Mouse (Mus musculus): Measurements from ENCODE around the gene Poldip2. TPM values are rescaled to one million over a fixed set of nuclear protein-coding genes. Genes with fewer than 3 reads are reported as not detected.

The Poldip2 gene
- polyA plus RNA-seq, 1 experiment = 111 TPM

DNA sequence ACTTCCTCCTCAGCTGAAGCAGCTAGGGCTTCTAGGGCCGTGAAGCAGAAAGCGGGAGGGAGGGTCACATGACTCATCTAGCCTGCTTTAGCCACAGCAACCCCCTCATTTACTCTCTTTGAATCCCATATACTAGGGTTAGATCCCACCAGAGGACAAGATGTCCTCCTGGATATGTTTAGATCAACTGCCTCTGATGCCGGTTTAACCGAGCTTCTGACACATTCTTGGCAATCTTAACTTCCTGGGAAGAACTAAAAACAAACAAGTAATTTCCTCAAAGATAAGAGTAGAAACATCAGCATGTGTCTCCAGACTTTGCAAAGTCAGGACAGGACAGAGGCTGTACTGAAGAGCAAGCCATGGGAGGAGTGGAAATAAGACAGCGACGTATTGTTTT, 54.8 kb downstream of the Poldip2 start:
- no peak for TF ChIP-seq FOSL1 (IDR thresholded peaks at IDR 0.05; ENCODE audit: insufficient read depth, low read length, poor library complexity, severe bottlenecking)
- peak; percentile 48 for TF ChIP-seq USF1 (IDR thresholded peaks at IDR 0.05; ENCODE audit: low read depth)
- Histone ChIP-seq H3K36me3 (ENCODE audit: control insufficient read depth, insufficient read depth) (peaks cover 37% of the 10 kb centered on the region), H3K27me3 (ENCODE audit: control insufficient read depth, insufficient read depth, insufficient read length) (no peaks in the 10 kb centered on the region), H3K4me3 (ENCODE audit: insufficient read depth, poor library complexity, severe bottlenecking) (no peak overlapping the region), H3ac (ENCODE audit: control insufficient read depth, insufficient read length, low read depth) (no peak overlapping the region), H3K79me3 (ENCODE audit: low read depth) (no peaks in the 10 kb centered on the region), H3K79me2 (ENCODE audit: control insufficient read depth, insufficient read depth) (no peaks in the 10 kb centered on the region)

DNA sequence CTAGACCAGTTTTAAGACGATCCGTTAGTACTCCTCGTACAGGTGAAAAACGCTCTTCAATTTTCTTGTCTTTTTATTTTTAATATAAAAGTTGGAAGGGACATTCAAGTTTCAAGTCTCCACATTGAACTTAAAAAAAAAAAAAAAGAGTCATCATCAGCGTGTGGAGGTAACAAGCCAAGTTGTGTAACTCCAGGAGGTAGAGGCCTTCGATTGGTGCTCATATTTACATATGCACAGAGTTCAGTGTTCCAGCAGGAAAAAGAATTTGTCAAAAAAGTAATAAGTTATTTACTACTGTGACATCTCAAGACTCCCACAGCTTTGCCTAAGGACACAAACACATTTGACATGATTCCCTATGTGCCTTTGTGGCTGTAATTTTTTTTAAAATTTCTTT, 55.6 kb downstream of the Poldip2 start:
- H3K27me3 ChIP-seq (ENCODE audit: control insufficient read depth, insufficient read depth, insufficient read length) = no peaks in the 10 kb centered on the region
- no peak overlapping the region for H3ac ChIP-seq (ENCODE audit: control insufficient read depth, insufficient read length, low read depth)
- H3K36me3 ChIP-seq (ENCODE audit: control insufficient read depth, insufficient read depth) = peaks cover 40% of the 10 kb centered on the region
- no peaks in the 10 kb centered on the region for H3K79me3 ChIP-seq (ENCODE audit: low read depth)
- H3K4me3 ChIP-seq (ENCODE audit: insufficient read depth, poor library complexity, severe bottlenecking) = no peak overlapping the region
- TF ChIP-seq MAX (IDR thresholded peaks at IDR 0.05) (no peak), CTCF (IDR thresholded peaks at IDR 0.05; ENCODE audit: control insufficient read depth, insufficient read depth, insufficient read length) (no peak), FOSL1 (IDR thresholded peaks at IDR 0.05; ENCODE audit: insufficient read depth, low read length, poor library complexity, severe bottlenecking) (no peak), USF1 (IDR thresholded peaks at IDR 0.05; ENCODE audit: low read depth) (no peak), CEBPB (IDR thresholded peaks at IDR 0.05; ENCODE audit: low read depth) (no peak), MYOD1 (IDR thresholded peaks at IDR 0.05; ENCODE audit: control insufficient read depth, insufficient read length, low read depth) (no peak), MYOG (IDR thresholded peaks at IDR 0.05; ENCODE audit: control insufficient read depth, extremely low read depth, insufficient read length) (no peak)
- no peaks in the 10 kb centered on the region for H3K79me2 ChIP-seq (ENCODE audit: control insufficient read depth, insufficient read depth)

DNA sequence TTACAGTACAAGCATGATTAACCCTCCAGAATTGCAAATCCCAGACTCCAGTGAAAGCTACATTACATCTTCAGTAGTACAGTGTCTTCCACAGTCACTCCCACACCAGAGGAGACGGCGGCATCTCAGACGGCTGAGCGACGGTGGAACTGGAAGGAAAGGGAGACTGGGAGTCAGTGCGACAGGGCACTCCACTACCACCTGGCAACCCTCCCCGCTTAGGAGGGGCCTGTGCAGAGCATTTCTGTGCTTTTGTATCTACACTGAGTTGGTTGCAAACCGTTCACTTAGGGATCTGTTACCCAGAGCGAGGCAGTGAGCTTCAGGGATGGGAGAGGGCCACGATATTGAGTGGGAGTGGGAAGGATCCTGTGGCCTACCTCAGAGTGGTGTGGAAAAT, 56.8 kb downstream of the Poldip2 start:
- Histone ChIP-seq H3K4me3 (ENCODE audit: insufficient read depth, poor library complexity, severe bottlenecking) (no peak overlapping the region), H3K79me3 (ENCODE audit: low read depth) (no peaks in the 10 kb centered on the region), H3K27me3 (ENCODE audit: control insufficient read depth, insufficient read depth, insufficient read length) (no peaks in the 10 kb centered on the region), H3K36me3 (ENCODE audit: control insufficient read depth, insufficient read depth) (peaks cover 42% of the 10 kb centered on the region), H3K79me2 (ENCODE audit: control insufficient read depth, insufficient read depth) (no peaks in the 10 kb centered on the region), H3ac (ENCODE audit: control insufficient read depth, insufficient read length, low read depth) (no peak overlapping the region)
- TF ChIP-seq USF1 (IDR thresholded peaks at IDR 0.05; ENCODE audit: low read depth) = no peak
- peak; percentile 60 for TF ChIP-seq MYOD1 (IDR thresholded peaks at IDR 0.05; ENCODE audit: control insufficient read depth, insufficient read length, low read depth)
- no peak for TF ChIP-seq FOSL1 (IDR thresholded peaks at IDR 0.05; ENCODE audit: insufficient read depth, low read length, poor library complexity, severe bottlenecking)
- no peak for TF ChIP-seq CEBPB (IDR thresholded peaks at IDR 0.05; ENCODE audit: low read depth)
- TF ChIP-seq MAX (IDR thresholded peaks at IDR 0.05) = no peak
- TF ChIP-seq CTCF (IDR thresholded peaks at IDR 0.05; ENCODE audit: control insufficient read depth, insufficient read depth, insufficient read length) = no peak
- no peak for TF ChIP-seq MYOG (IDR thresholded peaks at IDR 0.05; ENCODE audit: control insufficient read depth, extremely low read depth, insufficient read length)

DNA sequence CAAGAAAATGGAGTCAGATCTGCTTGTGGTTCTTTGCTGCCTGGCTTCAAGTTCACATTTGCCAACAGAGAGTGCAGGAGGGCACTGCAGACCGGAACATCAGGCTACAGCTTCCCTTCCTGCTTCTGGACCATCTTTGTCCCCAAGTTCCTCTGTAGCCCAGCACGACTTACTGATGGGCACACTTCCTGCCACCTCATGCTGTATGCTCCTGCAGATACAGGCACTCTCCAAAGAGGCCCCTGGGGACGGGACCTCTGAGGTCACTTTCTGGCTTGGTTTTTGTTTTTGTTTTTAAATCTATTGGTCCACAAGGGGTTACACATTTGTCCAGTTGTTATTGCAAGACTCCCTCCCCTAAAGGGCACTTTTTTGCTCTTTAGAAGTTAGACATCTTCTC, 57.8 kb downstream of the Poldip2 start:
- TF ChIP-seq CTCF (IDR thresholded peaks at IDR 0.05; ENCODE audit: control insufficient read depth, insufficient read depth, insufficient read length) = no peak
- no peak for TF ChIP-seq MYOG (IDR thresholded peaks at IDR 0.05; ENCODE audit: control insufficient read depth, extremely low read depth, insufficient read length)
- TF ChIP-seq USF1 (IDR thresholded peaks at IDR 0.05; ENCODE audit: low read depth) = no peak
- TF ChIP-seq MYOD1 (IDR thresholded peaks at IDR 0.05; ENCODE audit: control insufficient read depth, insufficient read length, low read depth) = no peak
- TF ChIP-seq FOSL1 (IDR thresholded peaks at IDR 0.05; ENCODE audit: insufficient read depth, low read length, poor library complexity, severe bottlenecking) = no peak
- H3K27me3 ChIP-seq (ENCODE audit: control insufficient read depth, insufficient read depth, insufficient read length) = no peaks in the 10 kb centered on the region
- H3K79me3 ChIP-seq (ENCODE audit: low read depth) = no peaks in the 10 kb centered on the region
- peaks cover 45% of the 10 kb centered on the region for H3K36me3 ChIP-seq (ENCODE audit: control insufficient read depth, insufficient read depth)
- H3K79me2 ChIP-seq (ENCODE audit: control insufficient read depth, insufficient read depth) = no peaks in the 10 kb centered on the region
- no peak overlapping the region for H3ac ChIP-seq (ENCODE audit: control insufficient read depth, insufficient read length, low read depth)
- H3K4me3 ChIP-seq (ENCODE audit: insufficient read depth, poor library complexity, severe bottlenecking) = no peak overlapping the region

DNA sequence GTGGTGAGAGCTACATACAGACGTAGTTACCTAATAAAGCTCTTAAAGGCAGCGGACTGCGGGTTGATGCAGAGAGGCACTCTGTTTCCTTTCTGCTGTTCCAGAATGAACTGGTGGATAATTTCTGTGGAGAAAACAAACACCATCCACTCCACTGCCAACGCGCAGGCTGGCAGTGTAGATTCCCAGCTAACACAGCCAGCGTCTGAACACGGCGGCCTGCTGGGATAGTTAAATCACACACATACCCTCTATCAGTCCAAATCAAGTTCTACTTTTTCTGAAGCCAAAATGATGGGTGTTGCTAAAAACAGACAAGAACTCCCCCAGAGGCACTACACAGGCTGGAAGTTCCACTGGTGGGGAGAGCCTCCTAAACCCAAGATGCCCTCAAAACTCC, 59.4 kb downstream of the Poldip2 start:
- H3K36me3 ChIP-seq (ENCODE audit: control insufficient read depth, insufficient read depth) = peaks cover 44% of the 10 kb centered on the region
- H3ac ChIP-seq (ENCODE audit: control insufficient read depth, insufficient read length, low read depth) = no peak overlapping the region
- H3K4me3 ChIP-seq (ENCODE audit: insufficient read depth, poor library complexity, severe bottlenecking) = no peak overlapping the region
- no peaks in the 10 kb centered on the region for H3K27me3 ChIP-seq (ENCODE audit: control insufficient read depth, insufficient read depth, insufficient read length)
- no peaks in the 10 kb centered on the region for H3K79me3 ChIP-seq (ENCODE audit: low read depth)
- H3K79me2 ChIP-seq (ENCODE audit: control insufficient read depth, insufficient read depth) = no peaks in the 10 kb centered on the region
- TF ChIP-seq MAX (IDR thresholded peaks at IDR 0.05) = no peak
- TF ChIP-seq CEBPB (IDR thresholded peaks at IDR 0.05; ENCODE audit: low read depth) = no peak
- TF ChIP-seq MYOG (IDR thresholded peaks at IDR 0.05; ENCODE audit: control insufficient read depth, extremely low read depth, insufficient read length) = no peak
- no peak for TF ChIP-seq USF1 (IDR thresholded peaks at IDR 0.05; ENCODE audit: low read depth)
- TF ChIP-seq FOSL1 (IDR thresholded peaks at IDR 0.05; ENCODE audit: insufficient read depth, low read length, poor library complexity, severe bottlenecking) = no peak

DNA sequence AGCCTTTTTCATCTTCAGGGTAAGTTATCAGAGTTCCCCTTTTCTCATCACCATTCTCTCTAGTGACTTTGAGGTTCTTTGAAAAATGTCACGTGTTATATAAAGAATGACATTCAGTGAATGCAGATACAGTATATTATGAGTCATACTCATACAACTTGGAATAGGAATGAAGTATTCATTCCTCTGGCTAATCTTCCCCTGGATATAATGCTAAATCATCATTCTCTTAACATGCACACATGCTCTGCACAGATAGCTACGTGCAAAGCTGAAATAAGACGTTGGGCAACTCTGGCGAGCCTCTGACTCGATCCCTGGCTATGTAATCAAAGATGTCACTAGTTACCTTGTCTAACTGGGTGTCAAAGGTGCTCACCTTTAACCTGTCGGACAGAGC, 59.9 kb downstream of the Poldip2 start:
- no peak overlapping the region for H3K4me3 ChIP-seq (ENCODE audit: insufficient read depth, poor library complexity, severe bottlenecking)
- peak; percentile 36 for TF ChIP-seq USF1 (IDR thresholded peaks at IDR 0.05; ENCODE audit: low read depth)
- TF ChIP-seq MYOD1 (IDR thresholded peaks at IDR 0.05; ENCODE audit: control insufficient read depth, insufficient read length, low read depth) = no peak
- H3K79me2 ChIP-seq (ENCODE audit: control insufficient read depth, insufficient read depth) = no peaks in the 10 kb centered on the region
- H3K27me3 ChIP-seq (ENCODE audit: control insufficient read depth, insufficient read depth, insufficient read length) = no peaks in the 10 kb centered on the region
- peaks cover 43% of the 10 kb centered on the region for H3K36me3 ChIP-seq (ENCODE audit: control insufficient read depth, insufficient read depth)
- H3K79me3 ChIP-seq (ENCODE audit: low read depth) = no peaks in the 10 kb centered on the region
- no peak overlapping the region for H3ac ChIP-seq (ENCODE audit: control insufficient read depth, insufficient read length, low read depth)

Other genes starting within 250 kb of the Poldip2 start
- 0.02 TPM for gene BC030499, start 221.4 kb upstream of the Poldip2 start, polyA plus RNA-seq (2012; fragmentation: generic; extraction: Trizol)
- gene Spag5, start 210.7 kb upstream of the Poldip2 start, polyA plus RNA-seq (2012; fragmentation: generic; extraction: Trizol) = 33.1 TPM
- gene Aldoc, start 189.2 kb upstream of the Poldip2 start, polyA plus RNA-seq (2012; fragmentation: generic; extraction: Trizol) = 0.91 TPM
- 37.1 TPM for gene Pigs, start 183.8 kb upstream of the Poldip2 start, polyA plus RNA-seq (2012; fragmentation: generic; extraction: Trizol)
- gene Unc119, start 168.7 kb upstream of the Poldip2 start, polyA plus RNA-seq (2012; fragmentation: generic; extraction: Trizol) = 29.5 TPM
- 0.39 TPM for gene Foxn1, start 125.6 kb upstream of the Poldip2 start, polyA plus RNA-seq (2012; fragmentation: generic; extraction: Trizol)
- not detected for gene Slc13a2, start 90.0 kb upstream of the Poldip2 start, polyA plus RNA-seq (2012; fragmentation: generic; extraction: Trizol)
- 7.3 TPM for gene Slc46a1, start 46.5 kb upstream of the Poldip2 start, polyA plus RNA-seq (2012; fragmentation: generic; extraction: Trizol)
- 0.19 TPM for gene Sarm1, start 14.4 kb upstream of the Poldip2 start, polyA plus RNA-seq (2012; fragmentation: generic; extraction: Trizol)
- not detected for gene Vtn, start 13.1 kb upstream of the Poldip2 start, polyA plus RNA-seq (2012; fragmentation: generic; extraction: Trizol)
- 0.02 TPM for gene Sebox, start 8.7 kb upstream of the Poldip2 start, polyA plus RNA-seq (2012; fragmentation: generic; extraction: Trizol)
- gene Tmem199, start within 50 bp of the Poldip2 start, polyA plus RNA-seq (2012; fragmentation: generic; extraction: Trizol) = 41.3 TPM
- gene Tnfaip1, start 24.1 kb downstream of the Poldip2 start, polyA plus RNA-seq (2012; fragmentation: generic; extraction: Trizol) = 60.7 TPM
- 61.1 TPM for gene Ift20, start 24.2 kb downstream of the Poldip2 start, polyA plus RNA-seq (2012; fragmentation: generic; extraction: Trizol)
- gene Tmem97, start 38.6 kb downstream of the Poldip2 start, polyA plus RNA-seq (2012; fragmentation: generic; extraction: Trizol) = 164 TPM
- gene Nlk, start 185.2 kb downstream of the Poldip2 start, polyA plus RNA-seq (2012; fragmentation: generic; extraction: Trizol) = 5.9 TPM
- gene Ccnq, start 239.5 kb downstream of the Poldip2 start, polyA plus RNA-seq (2012; fragmentation: generic; extraction: Trizol) = 29.8 TPM

Measured in C2C12 (cell line).